Mouse (Mus musculus) MEL (cell line): ENCODE measurements at regions not wholly inside any gene's neighbourhood (a gene's known extent, or its start where the extent isn't known, plus 50 kb on each side); places are given as distances from the start of the nearest gene placed in this dataset.

Source experiments
- CHD2 ChIP-seq: IDR thresholded peaks from 2 replicates; pipeline ENCODE4 v1.6.1; 2011; ENCODE audit warnings: low read length, improper control_type of control experiment
- CTCF ChIP-seq, 3 experiments: IDR thresholded peaks in 2 of 3; conservative IDR thresholded peaks in 1 of 3; 2 replicates each; pipeline ENCODE4 v1.5.1; 2011 to 2012; ENCODE audit warnings: low read length in 3 of 3, low read depth in 2 of 3, mild to moderate bottlenecking in 2 of 3, improper control_type of control experiment in 1 of 3, inconsistent platforms in 1 of 3, mixed read lengths in 1 of 3, moderate library complexity in 1 of 3; ENCODE audit not compliant: control insufficient read depth in 1 of 3, insufficient read depth in 1 of 3, poor library complexity in 1 of 3, severe bottlenecking in 1 of 3
- EP300 ChIP-seq, 2 experiments: IDR thresholded peaks; 2 replicates each; pipeline ENCODE4 v1.6.1; 2011; ENCODE audit warnings: improper control_type of control experiment in 2 of 2, low read length in 2 of 2, low read depth in 1 of 2, mild to moderate bottlenecking in 1 of 2
- MAZ ChIP-seq: IDR thresholded peaks from 2 replicates; pipeline ENCODE4 v1.6.1; 2012; ENCODE audit warnings: low read depth, mild to moderate bottlenecking, inconsistent platforms, low read length, improper control_type of control experiment
- MXI1 ChIP-seq: IDR thresholded peaks from 2 replicates; pipeline ENCODE4 v1.6.1; 2011; ENCODE audit warnings: mild to moderate bottlenecking, low read depth, low read length, improper control_type of control experiment
- POLR2A ChIP-seq, 2 experiments: IDR thresholded peaks; 2 replicates each; pipeline ENCODE4 v1.6.1; 2011 to 2012; ENCODE audit warnings: low read length in 2 of 2, mild to moderate bottlenecking in 2 of 2, control low read depth in 1 of 2, improper control_type of control experiment in 1 of 2, low read depth in 1 of 2, moderate library complexity in 1 of 2; ENCODE audit not compliant: control insufficient read depth in 1 of 2, insufficient read depth in 1 of 2, poor library complexity in 1 of 2
- UBTF ChIP-seq: IDR thresholded peaks from 2 replicates; pipeline ENCODE4 v1.6.1; 2012; ENCODE audit warnings: low read depth, mild to moderate bottlenecking, inconsistent platforms, low read length, improper control_type of control experiment, moderate library complexity, borderline replicate concordance; ENCODE audit not compliant: insufficient read depth

DNA sequence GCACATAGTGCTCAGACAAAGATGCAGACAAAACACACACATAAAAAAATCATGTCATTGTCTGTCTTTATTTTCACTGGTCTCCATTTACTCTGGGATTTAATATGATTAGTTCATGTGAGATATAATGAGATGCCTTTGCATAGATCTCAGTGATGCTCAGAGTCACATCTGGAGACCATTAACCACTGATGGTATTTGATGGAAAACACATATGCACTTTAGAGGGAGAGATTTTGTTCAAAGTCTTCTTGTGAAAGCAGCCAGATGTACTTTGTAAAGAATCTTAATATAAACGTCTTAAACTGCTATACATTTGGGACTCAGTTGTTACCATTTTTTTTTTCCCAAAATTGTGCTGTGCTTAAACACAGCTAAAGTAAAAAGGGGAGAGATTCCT lies 79.1 kb upstream of the Tmtc4 start:
- no peak for TF ChIP-seq UBTF
- TF ChIP-seq MAZ, result no peak
- no peak for TF ChIP-seq CHD2
- TF ChIP-seq POLR2A (IDR thresholded peaks at IDR 0.05; ENCODE audit: control insufficient read depth in 1 of 2, insufficient read depth in 1 of 2, low read depth in 1 of 2, low read length in 2 of 2, poor library complexity in 1 of 2), result no peak
- TF ChIP-seq CTCF (IDR thresholded peaks at IDR 0.05 in 2 of 3, conservative IDR thresholded peaks at IDR 0.05 in 1 of 3; ENCODE audit: control insufficient read depth in 1 of 3, insufficient read depth in 1 of 3, low read depth in 2 of 3, low read length in 3 of 3, poor library complexity in 1 of 3, severe bottlenecking in 1 of 3), result no peak
- TF ChIP-seq EP300 (IDR thresholded peaks at IDR 0.05; ENCODE audit: low read depth in 1 of 2, low read length in 2 of 2), result no peak
- TF ChIP-seq MXI1, result no peak
